Comparison of ENCODE assay signal across 13 mouse cellular contexts in the genomic region with DNA sequence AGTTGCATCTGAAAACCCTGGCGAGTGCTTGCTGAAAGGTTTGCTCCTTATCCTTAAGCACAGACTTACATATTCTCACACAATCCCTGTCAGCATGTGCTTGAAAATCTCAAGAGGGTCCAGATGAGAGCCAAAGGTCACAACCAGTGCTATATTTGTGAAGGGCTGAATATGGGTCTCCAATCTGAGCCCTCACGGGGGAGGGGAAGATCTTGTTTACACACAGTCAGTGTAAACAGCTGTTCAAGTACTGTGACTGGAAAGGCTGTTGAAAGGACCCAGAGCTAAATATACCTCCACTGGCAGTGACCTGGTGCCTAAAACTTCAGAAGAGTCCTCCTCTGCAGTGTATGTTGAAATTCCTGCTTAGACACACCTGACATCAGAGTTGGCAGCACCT. TPM values are rescaled to one million over a fixed set of nuclear protein-coding genes. Genes with fewer than 3 reads are reported as not detected.
A peak's percentile ranks its signal among the peaks of the same experiment; 100 is the strongest.
DNase-seq lines count a peak whose midpoint lies in the region; ATAC-seq and TF ChIP-seq lines count a peak whose summit lies in the region.
"Had no signal": no experiment of that assay in that cellular context is flagged by ENCODE, and none has a peak within 500 bp of the region (broad histone marks: within the 10 kb centered on the region; RNA-seq: fewer than 3 reads in every experiment).

No protein-coding gene starts in this region.

- H3K27me3 ChIP-seq in liver, embryonic 12.5 days (replicated peaks) = no peaks in the 10 kb centered on the region
- peaks cover 27% of the 10 kb centered on the region for H3K27me3 ChIP-seq in heart, embryonic 14.5 days (ENCODE audit: control insufficient read depth, insufficient read depth, low read length)
- H3K27me3 ChIP-seq in forebrain, embryonic 12.5 days = no peaks in the 10 kb centered on the region
- H3K27me3 ChIP-seq: embryonic facial prominence, embryonic 15.5 days had no signal

- no peak overlapping the region for H3K9ac ChIP-seq in liver, embryonic 12.5 days
- no peak overlapping the region for H3K9ac ChIP-seq in heart, embryonic 14.5 days (ENCODE audit: low read length)
- no peak overlapping the region for H3K9ac ChIP-seq in forebrain, embryonic 12.5 days
- H3K9ac ChIP-seq: embryonic facial prominence, embryonic 15.5 days had no signal

- ATAC-seq in liver, embryonic 12.5 days = peak; percentile 62; the same call in 1 of the 2 replicates
- ATAC-seq in heart, embryonic 14.5 days (ENCODE audit: insufficient number of reproducible peaks, insufficient read depth, low FRiP score, low read depth) = peak; percentile 92
- ATAC-seq in megakaryocyte-erythroid progenitor cell, adult 5-6 weeks (replicated peaks; ENCODE audit: low FRiP score, low TSS enrichment, poor library complexity, severe bottlenecking) = no peak
- no peak for ATAC-seq in forebrain, embryonic 12.5 days (ENCODE audit: low FRiP score)
- ATAC-seq: hindbrain, postnatal 0 days had no signal

- no peak for DNase-seq in liver
- DNase-seq in lung, adult 2 months = peak; percentile 39
- DNase-seq in yolk sac, embryonic 10.5 days (ENCODE audit: low spot score) = peak; percentile 18
- DNase-seq: cerebellum, adult 8-10 months; kidney, postnatal 36 days; thymus, postnatal 14 days had no signal

- no peaks in the 10 kb centered on the region for H3K9me3 ChIP-seq in liver, embryonic 12.5 days (replicated peaks)
- H3K9me3 ChIP-seq in heart, embryonic 14.5 days (ENCODE audit: control insufficient read depth, low read length) = no peaks in the 10 kb centered on the region
- no peaks in the 10 kb centered on the region for H3K9me3 ChIP-seq in forebrain, embryonic 12.5 days
- H3K9me3 ChIP-seq: embryonic facial prominence, embryonic 15.5 days had no signal

- no peak overlapping the region for H3K27ac ChIP-seq in liver, embryonic 12.5 days
- no peak overlapping the region for H3K27ac ChIP-seq in heart, embryonic 14.5 days (replicated peaks in 1 of 2; ENCODE audit: control insufficient read depth in 1 of 2, insufficient read depth in 1 of 2, low read depth in 2 of 2, low read length in 2 of 2)
- H3K27ac ChIP-seq in forebrain, embryonic 12.5 days = no peak overlapping the region
- H3K27ac ChIP-seq: embryonic facial prominence, embryonic 15.5 days; hindbrain, postnatal 0 days had no signal

- no peak for TF ChIP-seq POLR2A in lung, adult 2 months (IDR thresholded peaks at IDR 0.05; ENCODE audit: borderline replicate concordance, extremely low read depth, low read depth, low read length)

- no peaks in the 10 kb centered on the region for H3K4me1 ChIP-seq in liver, embryonic 12.5 days
- H3K4me1 ChIP-seq in heart, embryonic 14.5 days (ENCODE audit: control insufficient read depth in 2 of 2, insufficient read depth in 2 of 2, low read length in 2 of 2) = peaks cover 0 to 16% of the 10 kb centered on the region in 2 experiments; a peak in 3 of 4 replicates
- peaks cover 2% of the 10 kb centered on the region; the same call in 1 of the 2 replicates for H3K4me1 ChIP-seq in lung, adult 2 months (ENCODE audit: control insufficient read depth, insufficient read depth, low read length)
- H3K4me1 ChIP-seq in forebrain, embryonic 12.5 days = peaks cover 5% of the 10 kb centered on the region; the same call in 1 of the 2 replicates

- TF ChIP-seq CTCF in lung, adult 2 months (IDR thresholded peaks at IDR 0.05; ENCODE audit: insufficient read depth, low read length) = no peak

- 52% methylated on average over 2 of the region's 2 CpGs for WGBS in liver, embryonic 12.5 days (ENCODE audit: insufficient replicate concordance)
- 15% methylated on average over 2 of the region's 2 CpGs for WGBS in heart, embryonic 14.5 days
- WGBS in lung, adult 2 months = 39% methylated on average over 2 of the region's 2 CpGs
- 70% methylated on average over 2 of the region's 2 CpGs for WGBS in forebrain, embryonic 12.5 days

- no peak overlapping the region for H3K4me3 ChIP-seq in liver, embryonic 12.5 days
- no peak overlapping the region for H3K4me3 ChIP-seq in heart, embryonic 14.5 days (ENCODE audit: control insufficient read depth in 1 of 2, insufficient read depth in 1 of 2, low read depth in 1 of 2, low read length in 2 of 2)
- H3K4me3 ChIP-seq in lung, adult 2 months (replicated peaks; ENCODE audit: extremely low read depth, low read depth, low read length) = no peak overlapping the region
- no peak overlapping the region for H3K4me3 ChIP-seq in forebrain, embryonic 12.5 days (replicated peaks)
- H3K4me3 ChIP-seq: embryonic facial prominence, embryonic 15.5 days had no signal

- no peak overlapping the region for H3K4me2 ChIP-seq in liver, embryonic 12.5 days
- H3K4me2 ChIP-seq in heart, embryonic 14.5 days (ENCODE audit: low read length) = peak overlapping the region; percentile 28; the same call in 1 of the 2 replicates
- no peak overlapping the region for H3K4me2 ChIP-seq in forebrain, embryonic 12.5 days
- H3K4me2 ChIP-seq: embryonic facial prominence, embryonic 15.5 days had no signal

- no peaks in the 10 kb centered on the region for H3K36me3 ChIP-seq in liver, embryonic 12.5 days
- no peaks in the 10 kb centered on the region for H3K36me3 ChIP-seq in heart, embryonic 14.5 days (ENCODE audit: control insufficient read depth, insufficient read depth, low read length)
- no peaks in the 10 kb centered on the region for H3K36me3 ChIP-seq in forebrain, embryonic 12.5 days (replicated peaks)
- H3K36me3 ChIP-seq: embryonic facial prominence, embryonic 15.5 days had no signal

RNA-seq across cellular contexts. Expression of gene Bmpr1b, which starts 43.7 kb away (rescaled TPM):
- polyA plus RNA-seq in liver, embryonic 12.5 days (2016; fragmentation: Nextera tagmentation; extraction: Ambion mirVana) = 0.43 and 0.45 TPM in 2 replicates
- 0.70 and 0.73 TPM in 2 replicates for polyA plus RNA-seq in heart, embryonic 14.5 days (2014; fragmentation: Nextera tagmentation; extraction: Ambion mirVana)
- 0.80 and 1.3 TPM in 2 replicates for polyA plus RNA-seq in lung, adult 2 months (2012; rRNA removed)
- total RNA-seq in megakaryocyte-erythroid progenitor cell, adult 5-6 weeks (2014; fragmentation: Nextera tagmentation) = not detected in 2 replicates
- not detected in 2 replicates for total RNA-seq in megakaryocyte-erythroid progenitor cell, adult 5-6 weeks (2017)
- 12.0 TPM in 2 replicates for polyA plus RNA-seq in forebrain, embryonic 12.5 days (2016; fragmentation: Nextera tagmentation; extraction: Ambion mirVana)
- total RNA-seq: megakaryocyte progenitor cell, adult 5-6 weeks had no signal

Comparison
In these comparisons a context has a peak if more than half of its experiments do, and no peak if none do; other contexts are left out.
1. ATAC-seq: peak in liver, embryonic 12.5 days (single experiment) and heart, embryonic 14.5 days (single experiment); none in megakaryocyte-erythroid progenitor cell, adult 5-6 weeks (single experiment) and forebrain, embryonic 12.5 days (single experiment).